Mouse (Mus musculus) testis, postnatal 14 days (tissue): Measurements from ENCODE around the gene Mcrip1.
A peak's percentile ranks its signal among the peaks of the same experiment; 100 is the strongest.
"Not testable (repeated sequence)": the region's sequence is repeated elsewhere in the genome, so short reads cannot be mapped to it uniquely, and the experiment has no call there.

Experiments used
- DNase-seq: peaks from one replicate; pipeline ENCODE4 v3.0.0; 2021; ENCODE audit warnings: low spot score

Mcrip1 gene

GRCm38 (mm10) chr11:120549168-120549945 is at the start of gene Mcrip1:
Gene Mcrip1, minus strand, starts transcription at chr11:120549727.
- peak; percentile 91 for DNase-seq

GRCm38 (mm10) chr11:120598990-120599549 is 49.5 kb upstream of the Mcrip1 start:
- DNase-seq, result no peak

- peak; percentile 93 for DNase-seq
Measured at GRCm38 (mm10) chr11:120598283-120598989, 48.9 kb upstream of the Mcrip1 start, which contains the start of the genes Alyref and Anapc11. Gene Alyref, minus strand, starts transcription at chr11:120598365. Gene Anapc11, plus strand, starts transcription at chr11:120598421.

- DNase-seq, result peak; percentile 61
Measured at GRCm38 (mm10) chr11:120597240-120598235, 48.0 kb upstream of the Mcrip1 start.

- no peak for DNase-seq
Measured at GRCm38 (mm10) chr11:120588531-120588930, 39.0 kb upstream of the Mcrip1 start.

GRCm38 (mm10) chr11:120583937-120584336 is 34.4 kb upstream of the Mcrip1 start:
- DNase-seq, result no peak

- not testable (repeated sequence) for DNase-seq
Measured at GRCm38 (mm10) chr11:120582982-120583293, 33.4 kb upstream of the Mcrip1 start.

GRCm38 (mm10) chr11:120582268-120582981 is 32.9 kb upstream of the Mcrip1 start:
- no peak for DNase-seq

GRCm38 (mm10) chr11:120581490-120582267 is 32.2 kb upstream of the Mcrip1 start, which contains the start of gene Arhgdia:
Gene Arhgdia, minus strand, starts transcription at chr11:120581624.
- DNase-seq, result peak; percentile 90

GRCm38 (mm10) chr11:120580871-120581331 is 31.4 kb upstream of the Mcrip1 start:
- peak; percentile 35 for DNase-seq

- DNase-seq, result no peak
Measured at GRCm38 (mm10) chr11:120580190-120580589, 30.7 kb upstream of the Mcrip1 start.

GRCm38 (mm10) chr11:120579316-120580107 is 30.0 kb upstream of the Mcrip1 start:
- peak; percentile 50 for DNase-seq

GRCm38 (mm10) chr11:120578694-120579243 is 29.2 kb upstream of the Mcrip1 start:
- no peak for DNase-seq

GRCm38 (mm10) chr11:120578024-120578693 is 28.6 kb upstream of the Mcrip1 start:
- DNase-seq, result no peak

- no peak for DNase-seq
Measured at GRCm38 (mm10) chr11:120577211-120578023, 27.9 kb upstream of the Mcrip1 start.

GRCm38 (mm10) chr11:120576365-120576981 is 26.9 kb upstream of the Mcrip1 start:
- DNase-seq, result no peak

GRCm38 (mm10) chr11:120575940-120576339 is 26.4 kb upstream of the Mcrip1 start:
- DNase-seq, result no peak
